Mouse (Mus musculus) liver, postnatal 0 days (tissue): Measurements from ENCODE around the gene Sox5.

Experiments used
- CTCF ChIP-seq: sonication (generic); IDR thresholded peaks from 2 replicates; pipeline ENCODE4 v1.5.1; 2016; ENCODE audit warnings: antibody characterized with exemption, low read depth
- EP300 ChIP-seq: IDR thresholded peaks from 2 replicates; pipeline ENCODE4 v1.6.1; 2016; ENCODE audit warnings: antibody characterized with exemption, low read depth, mild to moderate bottlenecking

DNA sequence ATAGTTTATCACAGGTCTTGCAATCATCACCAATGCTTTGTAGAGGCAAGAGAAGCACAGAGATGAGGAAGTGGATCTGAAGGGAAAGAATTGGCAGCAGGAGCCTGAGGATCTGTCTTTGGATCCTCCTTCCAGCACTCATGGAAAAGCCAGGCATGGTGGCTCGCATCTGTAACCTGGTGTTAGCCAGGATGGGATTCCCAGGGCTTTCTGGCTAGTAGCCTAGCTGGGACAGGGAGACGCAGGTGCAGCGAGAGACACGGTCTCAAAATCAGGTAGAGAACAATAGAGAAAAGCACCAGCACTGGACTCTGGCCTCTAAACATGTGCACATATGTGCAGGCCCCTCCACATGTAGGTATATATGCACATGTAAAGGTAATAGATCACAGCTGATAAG, 330.1 kb downstream of the Sox5 start:
- TF ChIP-seq CTCF, result no peak
- no peak for TF ChIP-seq EP300
